Mouse (Mus musculus) lung, adult 2 months (tissue): ENCODE measurements around the gene Gm20388.

ENCODE experiments used
- CTCF ChIP-seq: fragments of 200-500 bp; IDR thresholded peaks from 2 replicates; pipeline ENCODE4 v1.5.1; 2011; ENCODE audit warnings: mild to moderate bottlenecking, low read length, control low read depth; ENCODE audit not compliant: insufficient read depth
- POLR2A ChIP-seq: fragments of 200-500 bp; IDR thresholded peaks from 2 replicates; pipeline ENCODE4 v1.6.1; 2011; ENCODE audit warnings: low read depth, mild to moderate bottlenecking, control low read depth, low read length, borderline replicate concordance; ENCODE audit errors: extremely low read depth

- no peak for TF ChIP-seq CTCF
- no peak for TF ChIP-seq POLR2A
Measured at GRCm38 (mm10) chr8:120665726-120666455, 755.2 kb downstream of the Gm20388 start.
